Mouse (Mus musculus) myocyte (in vitro differentiated cells): Measurements from ENCODE around the gene Ulk4.

ENCODE experiments used
- E2F4 ChIP-seq: IDR thresholded peaks from one replicate; pipeline ENCODE4 v1.6.1; 2011; ENCODE audit warnings: mild to moderate bottlenecking, control low read depth, moderate library complexity; ENCODE audit not compliant: insufficient read depth
- MAX ChIP-seq: IDR thresholded peaks from one replicate; pipeline ENCODE4 v1.6.1; 2011; ENCODE audit warnings: low read depth, mild to moderate bottlenecking, control low read depth
- MYOD1 ChIP-seq, 3 experiments: IDR thresholded peaks; one replicate each; pipeline ENCODE4 v1.6.1; 2011; ENCODE audit warnings: control low read depth in 2 of 3, low read depth in 2 of 3, mild to moderate bottlenecking in 2 of 3, moderate library complexity in 1 of 3; ENCODE audit not compliant: insufficient read length in 2 of 3, control insufficient read depth in 1 of 3
- MYOG ChIP-seq, 3 experiments: IDR thresholded peaks; one replicate each; pipeline ENCODE4 v1.6.1; 2011; ENCODE audit warnings: control low read depth in 2 of 3, low read depth in 2 of 3, mild to moderate bottlenecking in 2 of 3; ENCODE audit not compliant: insufficient read length in 2 of 3, control insufficient read depth in 1 of 3, insufficient read depth in 1 of 3
- POLR2A ChIP-seq: IDR thresholded peaks from one replicate; pipeline ENCODE4 v1.6.1; 2011; ENCODE audit warnings: low read depth, mild to moderate bottlenecking, control low read depth, moderate library complexity; ENCODE audit not compliant: insufficient read length
- POLR2AphosphoS2 ChIP-seq: IDR thresholded peaks from one replicate; pipeline ENCODE4 v1.6.1; 2011; ENCODE audit warnings: low read depth, control low read depth; ENCODE audit not compliant: insufficient read length
- REST ChIP-seq: IDR thresholded peaks from one replicate; pipeline ENCODE4 v1.6.1; 2011; ENCODE audit warnings: mild to moderate bottlenecking, control low read depth, moderate library complexity; ENCODE audit not compliant: insufficient read depth, insufficient read length
- TCF12 ChIP-seq: IDR thresholded peaks from one replicate; pipeline ENCODE4 v1.6.1; 2011; ENCODE audit warnings: mild to moderate bottlenecking, control low read depth; ENCODE audit not compliant: poor library complexity, insufficient read depth, severe bottlenecking
- USF1 ChIP-seq: IDR thresholded peaks from one replicate; pipeline ENCODE4 v1.6.1; 2011; ENCODE audit warnings: low read depth, mild to moderate bottlenecking, control low read depth, moderate library complexity

- TF ChIP-seq POLR2AphosphoS2, result no peak
- TF ChIP-seq POLR2A, result no peak
- TF ChIP-seq USF1, result no peak
- no peak for TF ChIP-seq E2F4
- TF ChIP-seq MYOD1 (IDR thresholded peaks at IDR 0.05; ENCODE audit: control insufficient read depth in 1 of 3, insufficient read length in 2 of 3, low read depth in 2 of 3), result no peak
- no peak for TF ChIP-seq TCF12
- TF ChIP-seq MYOG (IDR thresholded peaks at IDR 0.05; ENCODE audit: control insufficient read depth in 1 of 3, insufficient read depth in 1 of 3, insufficient read length in 2 of 3, low read depth in 2 of 3), result no peak
- no peak for TF ChIP-seq REST
- no peak for TF ChIP-seq MAX
Observed at GRCm38 (mm10) chr9:121019932-121020331, 257.1 kb downstream of the Ulk4 start.
